Mouse (Mus musculus) MEL (cell line): ENCODE data around the gene Per1.

Experiments used
- CHD1 ChIP-seq: IDR thresholded peaks from 2 replicates; pipeline ENCODE4 v1.6.1; 2012; ENCODE audit warnings: low read depth, mild to moderate bottlenecking, inconsistent platforms, low read length, improper control_type of control experiment
- CTCF ChIP-seq, 3 experiments: IDR thresholded peaks in 2 of 3; conservative IDR thresholded peaks in 1 of 3; 2 replicates each; pipeline ENCODE4 v1.5.1; 2011 to 2012; ENCODE audit warnings: low read length in 3 of 3, low read depth in 2 of 3, mild to moderate bottlenecking in 2 of 3, improper control_type of control experiment in 1 of 3, inconsistent platforms in 1 of 3, mixed read lengths in 1 of 3, moderate library complexity in 1 of 3; ENCODE audit not compliant: control insufficient read depth in 1 of 3, insufficient read depth in 1 of 3, poor library complexity in 1 of 3, severe bottlenecking in 1 of 3
- EP300 ChIP-seq, 2 experiments: IDR thresholded peaks; 2 replicates each; pipeline ENCODE4 v1.6.1; 2011; ENCODE audit warnings: improper control_type of control experiment in 2 of 2, low read length in 2 of 2, low read depth in 1 of 2, mild to moderate bottlenecking in 1 of 2
- GATA1 ChIP-seq: IDR thresholded peaks from 2 replicates; pipeline ENCODE4 v1.6.1; 2011; ENCODE audit warnings: low read depth, low read length, improper control_type of control experiment
- RAD21 ChIP-seq: IDR thresholded peaks from 2 replicates; pipeline ENCODE4 v1.6.1; 2011; ENCODE audit warnings: mild to moderate bottlenecking, low read depth, low read length, improper control_type of control experiment
- RCOR1 ChIP-seq: IDR thresholded peaks from 2 replicates; pipeline ENCODE4 v1.6.1; 2012; ENCODE audit warnings: low read depth, mild to moderate bottlenecking, inconsistent platforms, low read length, improper control_type of control experiment
- TCF12 ChIP-seq: IDR thresholded peaks from 2 replicates; pipeline ENCODE4 v1.6.1; 2014; ENCODE audit warnings: low read depth, mild to moderate bottlenecking, inconsistent platforms, low read length, improper control_type of control experiment, moderate library complexity
- UBTF ChIP-seq: IDR thresholded peaks from 2 replicates; pipeline ENCODE4 v1.6.1; 2012; ENCODE audit warnings: low read depth, mild to moderate bottlenecking, inconsistent platforms, low read length, improper control_type of control experiment, moderate library complexity, borderline replicate concordance; ENCODE audit not compliant: insufficient read depth

- peak; percentile 53 to 80 (median 78) for TF ChIP-seq CTCF (IDR thresholded peaks at IDR 0.05 in 2 of 3, conservative IDR thresholded peaks at IDR 0.05 in 1 of 3; ENCODE audit: control insufficient read depth in 1 of 3, insufficient read depth in 1 of 3, low read depth in 2 of 3, low read length in 3 of 3, poor library complexity in 1 of 3, severe bottlenecking in 1 of 3)
- TF ChIP-seq RAD21, result peak; percentile 81
- TF ChIP-seq UBTF, result no peak
- no peak for TF ChIP-seq GATA1
- no peak for TF ChIP-seq TCF12
- TF ChIP-seq RCOR1, result no peak
- TF ChIP-seq CHD1, result no peak
- no peak for TF ChIP-seq EP300 (IDR thresholded peaks at IDR 0.05; ENCODE audit: low read depth in 1 of 2, low read length in 2 of 2)
Observed at GRCm38 (mm10) chr11:69150444-69150843, 55.4 kb downstream of the Per1 start.
